Mouse (Mus musculus) lung, adult 2 months (tissue): ENCODE data around the gene 8030474K03Rik.

Experiments
- CTCF ChIP-seq: fragments of 200-500 bp; IDR thresholded peaks from 2 replicates; pipeline ENCODE4 v1.5.1; 2011; ENCODE audit warnings: mild to moderate bottlenecking, low read length, control low read depth; ENCODE audit not compliant: insufficient read depth
- POLR2A ChIP-seq: fragments of 200-500 bp; IDR thresholded peaks from 2 replicates; pipeline ENCODE4 v1.6.1; 2011; ENCODE audit warnings: low read depth, mild to moderate bottlenecking, control low read depth, low read length, borderline replicate concordance; ENCODE audit errors: extremely low read depth

- TF ChIP-seq CTCF = no peak
- no peak for TF ChIP-seq POLR2A
Observed at GRCm38 (mm10) chrX:101770307-101770706, 24.1 kb upstream of the 8030474K03Rik start.
